Mouse (Mus musculus) CH12.LX (cell line): ENCODE data around the gene Il22.

Experiments
- BHLHE40 ChIP-seq: IDR thresholded peaks from 2 replicates; pipeline ENCODE4 v1.6.1; 2011; ENCODE audit warnings: mild to moderate bottlenecking, low read depth, low read length, improper control_type of control experiment
- CHD2 ChIP-seq: IDR thresholded peaks from 2 replicates; pipeline ENCODE4 v1.6.1; 2011; ENCODE audit warnings: low read length, improper control_type of control experiment
- CTCF ChIP-seq, 2 experiments: IDR thresholded peaks in 1 of 2; conservative IDR thresholded peaks in 1 of 2; 2 replicates each; pipeline ENCODE4 v1.5.1; 2011 to 2012; ENCODE audit warnings: low read depth in 2 of 2, low read length in 2 of 2, improper control_type of control experiment in 1 of 2, inconsistent platforms in 1 of 2, mild to moderate bottlenecking in 1 of 2, moderate library complexity in 1 of 2
- EP300 ChIP-seq: IDR thresholded peaks from 2 replicates; pipeline ENCODE4 v1.6.1; 2011; ENCODE audit warnings: low read length, improper control_type of control experiment
- ETS1 ChIP-seq: conservative IDR thresholded peaks from 2 replicates; pipeline ENCODE4 v1.6.1; 2012; ENCODE audit warnings: low read depth, mild to moderate bottlenecking, inconsistent platforms, low read length, improper control_type of control experiment, moderate library complexity
- JUN ChIP-seq: IDR thresholded peaks from 2 replicates; pipeline ENCODE4 v1.6.1; 2011; ENCODE audit warnings: low read depth, mild to moderate bottlenecking, low read length, improper control_type of control experiment, moderate library complexity; ENCODE audit not compliant: insufficient read depth
- MEF2A ChIP-seq: IDR thresholded peaks from 2 replicates; pipeline ENCODE4 v1.6.1; 2014; ENCODE audit warnings: low read depth, mild to moderate bottlenecking, inconsistent platforms, low read length, improper control_type of control experiment, borderline replicate concordance
- MXI1 ChIP-seq: IDR thresholded peaks from 2 replicates; pipeline ENCODE4 v1.6.1; 2011; ENCODE audit warnings: mild to moderate bottlenecking, low read depth, low read length, improper control_type of control experiment
- NELFE ChIP-seq: IDR thresholded peaks from 2 replicates; pipeline ENCODE4 v1.6.1; 2011; ENCODE audit warnings: low read depth, low read length, improper control_type of control experiment
- POLR2A ChIP-seq: IDR thresholded peaks from 2 replicates; pipeline ENCODE4 v1.6.1; 2011; ENCODE audit warnings: low read depth, mild to moderate bottlenecking, improper control_type of control experiment, low read length
- TBP ChIP-seq: conservative IDR thresholded peaks from 2 replicates; pipeline ENCODE4 v1.6.1; 2011; ENCODE audit warnings: low read depth, low read length, improper control_type of control experiment
- UBTF ChIP-seq: IDR thresholded peaks from 2 replicates; pipeline ENCODE4 v1.6.1; 2012; ENCODE audit warnings: low read depth, mild to moderate bottlenecking, inconsistent platforms, low read length, improper control_type of control experiment, moderate library complexity
- USF1 ChIP-seq: IDR thresholded peaks from 2 replicates; pipeline ENCODE4 v1.6.1; 2014; ENCODE audit warnings: low read depth, mild to moderate bottlenecking, inconsistent platforms, low read length, improper control_type of control experiment

- peak in 1 of 2 experiments; percentile 66; a peak in 2 of 4 replicates for TF ChIP-seq CTCF (conservative IDR thresholded peaks at IDR 0.05 in 1 of 2, IDR thresholded peaks at IDR 0.05 in 1 of 2; ENCODE audit: low read depth in 2 of 2, low read length in 2 of 2)
- TF ChIP-seq ETS1 = no peak
- no peak for TF ChIP-seq BHLHE40
- TF ChIP-seq UBTF = no peak
- no peak for TF ChIP-seq EP300
- no peak for TF ChIP-seq POLR2A
- TF ChIP-seq USF1 = no peak
- TF ChIP-seq NELFE = no peak
- no peak for TF ChIP-seq JUN
- TF ChIP-seq TBP = no peak
- TF ChIP-seq MXI1 = no peak
- TF ChIP-seq MEF2A = no peak
- no peak for TF ChIP-seq CHD2
Measured at GRCm38 (mm10) chr10:118250852-118251295, 46.1 kb downstream of the Il22 start.
